Mouse (Mus musculus): ENCODE results near the gene Bicc1. TPM values are rescaled to one million over a fixed set of nuclear protein-coding genes. Genes with fewer than 3 reads are reported as not detected.

Bicc1 gene
- polyA plus RNA-seq, 1 experiment, result 4.0 TPM

- TF ChIP-seq CTCF (IDR thresholded peaks at IDR 0.05; ENCODE audit: control insufficient read depth, insufficient read depth, low read length) (no peak), POLR2A (IDR thresholded peaks at IDR 0.05; ENCODE audit: borderline replicate concordance, control insufficient read depth, low read depth, low read length) (no peak)
- no peak overlapping the region for H3K4me3 ChIP-seq (replicated peaks; ENCODE audit: control insufficient read depth, low read depth, low read length)
- H3K27ac ChIP-seq (ENCODE audit: control insufficient read depth, insufficient read depth, low read depth, low read length, poor library complexity), result no peak overlapping the region
- WGBS, result 72% methylated on average over 9 of the region's 9 CpGs
- no peaks in the 10 kb centered on the region for H3K4me1 ChIP-seq (ENCODE audit: control insufficient read depth, insufficient read depth, low read length)
These were observed 134.8 kb downstream of the Bicc1 start for GRCm38 (mm10) chr10:71024681-71025080.

DNA sequence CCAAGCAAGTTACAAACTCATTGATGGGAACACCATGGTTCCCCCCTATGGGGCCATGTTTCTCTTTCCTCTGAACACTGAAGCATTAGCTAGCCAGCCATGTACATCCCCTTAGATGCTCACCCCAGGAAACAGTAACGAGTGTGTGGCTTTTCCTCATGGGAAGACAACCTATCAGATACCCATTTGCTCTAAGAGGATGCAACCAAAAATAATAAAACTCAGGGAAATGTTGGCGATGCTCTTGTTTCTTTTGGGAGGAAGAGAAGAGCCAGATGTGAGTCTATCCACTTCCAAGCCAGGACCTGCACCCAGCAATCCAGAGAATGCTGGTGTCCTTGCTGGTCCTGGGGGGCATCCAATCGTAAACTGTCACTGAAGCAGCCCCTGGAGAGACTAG is 136.0 kb downstream of the Bicc1 start:
- H3K27ac ChIP-seq (ENCODE audit: control insufficient read depth, insufficient read depth, low read depth, low read length, poor library complexity), result no peak overlapping the region
- TF ChIP-seq CTCF (IDR thresholded peaks at IDR 0.05; ENCODE audit: control insufficient read depth, insufficient read depth, low read length) (no peak), POLR2A (IDR thresholded peaks at IDR 0.05; ENCODE audit: borderline replicate concordance, control insufficient read depth, low read depth, low read length) (no peak)
- 65% methylated on average over 3 of the region's 3 CpGs for WGBS
- H3K4me1 ChIP-seq (ENCODE audit: control insufficient read depth, insufficient read depth, low read length), result no peaks in the 10 kb centered on the region
- no peak overlapping the region for H3K4me3 ChIP-seq (replicated peaks; ENCODE audit: control insufficient read depth, low read depth, low read length)

- no peaks in the 10 kb centered on the region for H3K4me1 ChIP-seq (ENCODE audit: control insufficient read depth, insufficient read depth, low read length)
- H3K27ac ChIP-seq (ENCODE audit: control insufficient read depth, insufficient read depth, low read depth, low read length, poor library complexity), result no peak overlapping the region
- WGBS, result 82% methylated on average over 5 of the region's 5 CpGs
- H3K4me3 ChIP-seq (replicated peaks; ENCODE audit: control insufficient read depth, low read depth, low read length), result no peak overlapping the region
- TF ChIP-seq POLR2A (IDR thresholded peaks at IDR 0.05; ENCODE audit: borderline replicate concordance, control insufficient read depth, low read depth, low read length) (no peak), CTCF (IDR thresholded peaks at IDR 0.05; ENCODE audit: control insufficient read depth, insufficient read depth, low read length) (no peak)
These were observed 139.0 kb downstream of the Bicc1 start for GRCm38 (mm10) chr10:71020459-71020858.

DNA sequence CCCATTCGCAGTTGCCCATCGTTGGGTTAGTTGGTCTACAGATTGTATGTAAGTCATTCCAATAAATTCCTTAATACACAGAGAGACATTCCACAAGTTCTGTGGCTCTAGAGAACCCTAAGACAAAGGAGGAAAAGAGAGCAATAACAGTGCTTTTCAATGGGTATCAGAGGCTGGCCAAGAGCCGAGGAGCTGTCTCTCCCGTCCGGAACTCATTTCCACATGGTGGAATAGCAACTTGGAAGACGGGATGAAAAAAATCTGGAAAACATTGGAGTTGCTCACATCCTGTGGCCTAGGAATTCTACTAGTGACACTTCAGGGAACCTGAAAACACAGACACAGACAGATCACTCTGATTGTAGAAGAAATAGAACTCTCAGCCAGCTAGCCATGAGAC is 139.7 kb downstream of the Bicc1 start:
- H3K27ac ChIP-seq (ENCODE audit: control insufficient read depth, insufficient read depth, low read depth, low read length, poor library complexity), result no peak overlapping the region
- no peaks in the 10 kb centered on the region for H3K4me1 ChIP-seq (ENCODE audit: control insufficient read depth, insufficient read depth, low read length)
- H3K4me3 ChIP-seq (replicated peaks; ENCODE audit: control insufficient read depth, low read depth, low read length), result no peak overlapping the region
- TF ChIP-seq CTCF (IDR thresholded peaks at IDR 0.05; ENCODE audit: control insufficient read depth, insufficient read depth, low read length) (no peak), POLR2A (IDR thresholded peaks at IDR 0.05; ENCODE audit: borderline replicate concordance, control insufficient read depth, low read depth, low read length) (no peak)
- WGBS, result 88% methylated on average over 6 of the region's 6 CpGs

- Histone ChIP-seq H3K27ac (ENCODE audit: control insufficient read depth, insufficient read depth, low read depth, low read length, poor library complexity) (no peak overlapping the region), H3K4me1 (ENCODE audit: control insufficient read depth, insufficient read depth, low read length) (no peaks in the 10 kb centered on the region), H3K4me3 (replicated peaks; ENCODE audit: control insufficient read depth, low read depth, low read length) (no peak overlapping the region)
- 82% methylated on average over 19 of the region's 19 CpGs for WGBS
- TF ChIP-seq CTCF (IDR thresholded peaks at IDR 0.05; ENCODE audit: control insufficient read depth, insufficient read depth, low read length) (no peak), POLR2A (IDR thresholded peaks at IDR 0.05; ENCODE audit: borderline replicate concordance, control insufficient read depth, low read depth, low read length) (no peak)
These were observed 149.6 kb downstream of the Bicc1 start for GRCm38 (mm10) chr10:71009771-71010496.

GRCm38 (mm10) chr10:71008721-71009120 is 150.8 kb downstream of the Bicc1 start:
- WGBS, result 82% methylated on average over 11 of the region's 11 CpGs
- Histone ChIP-seq H3K27ac (ENCODE audit: control insufficient read depth, insufficient read depth, low read depth, low read length, poor library complexity) (no peak overlapping the region), H3K4me3 (replicated peaks; ENCODE audit: control insufficient read depth, low read depth, low read length) (no peak overlapping the region), H3K4me1 (ENCODE audit: control insufficient read depth, insufficient read depth, low read length) (no peaks in the 10 kb centered on the region)
- TF ChIP-seq CTCF (IDR thresholded peaks at IDR 0.05; ENCODE audit: control insufficient read depth, insufficient read depth, low read length) (no peak), POLR2A (IDR thresholded peaks at IDR 0.05; ENCODE audit: borderline replicate concordance, control insufficient read depth, low read depth, low read length) (no peak)

DNA sequence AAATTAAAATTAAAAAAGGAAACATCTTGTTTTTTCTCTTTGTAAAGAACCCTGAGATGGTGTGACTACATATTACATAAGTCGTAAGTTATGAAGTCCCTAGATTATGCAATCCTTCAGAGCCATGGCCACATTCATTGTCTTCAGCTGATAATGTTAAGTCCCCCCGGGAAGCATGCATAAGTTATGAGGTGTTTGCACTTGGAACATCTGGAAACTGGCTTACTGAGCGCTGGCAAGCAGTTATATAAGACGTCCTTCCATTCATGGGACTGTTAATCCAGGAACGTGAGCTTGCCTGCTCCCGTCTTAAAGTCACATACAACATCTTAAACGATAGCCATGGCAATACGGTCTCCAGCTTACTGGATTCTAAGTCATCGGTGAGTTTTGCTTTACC is 151.5 kb downstream of the Bicc1 start:
- 73% methylated on average over 9 of the region's 9 CpGs for WGBS
- TF ChIP-seq CTCF (IDR thresholded peaks at IDR 0.05; ENCODE audit: control insufficient read depth, insufficient read depth, low read length) (no peak), POLR2A (IDR thresholded peaks at IDR 0.05; ENCODE audit: borderline replicate concordance, control insufficient read depth, low read depth, low read length) (no peak)
- H3K4me3 ChIP-seq (replicated peaks; ENCODE audit: control insufficient read depth, low read depth, low read length), result no peak overlapping the region
- no peak overlapping the region for H3K27ac ChIP-seq (ENCODE audit: control insufficient read depth, insufficient read depth, low read depth, low read length, poor library complexity)
- no peaks in the 10 kb centered on the region for H3K4me1 ChIP-seq (ENCODE audit: control insufficient read depth, insufficient read depth, low read length)

DNA sequence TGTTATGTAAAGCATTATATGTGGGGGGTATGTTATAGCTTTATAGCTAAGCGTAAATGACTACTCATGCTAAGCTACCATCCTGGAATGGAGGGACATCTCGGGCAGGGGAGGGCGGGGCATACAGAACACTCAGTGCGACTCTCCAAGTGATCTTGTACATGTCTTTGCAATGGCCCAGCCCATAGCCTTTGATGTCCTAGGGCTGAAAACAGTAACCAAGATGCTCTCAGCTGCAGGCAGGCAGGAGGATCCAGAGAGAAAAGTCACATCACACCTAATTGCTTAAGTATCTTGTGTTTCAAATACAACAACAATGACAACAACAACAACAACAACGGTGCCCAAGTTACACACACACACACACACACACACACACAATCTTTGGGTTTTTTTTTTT is 152.0 kb downstream of the Bicc1 start:
- Histone ChIP-seq H3K4me3 (replicated peaks; ENCODE audit: control insufficient read depth, low read depth, low read length) (no peak overlapping the region), H3K4me1 (ENCODE audit: control insufficient read depth, insufficient read depth, low read length) (no peaks in the 10 kb centered on the region), H3K27ac (ENCODE audit: control insufficient read depth, insufficient read depth, low read depth, low read length, poor library complexity) (no peak overlapping the region)
- TF ChIP-seq CTCF (IDR thresholded peaks at IDR 0.05; ENCODE audit: control insufficient read depth, insufficient read depth, low read length) (no peak), POLR2A (IDR thresholded peaks at IDR 0.05; ENCODE audit: borderline replicate concordance, control insufficient read depth, low read depth, low read length) (no peak)
- 85% methylated on average over 5 of the region's 5 CpGs for WGBS

DNA sequence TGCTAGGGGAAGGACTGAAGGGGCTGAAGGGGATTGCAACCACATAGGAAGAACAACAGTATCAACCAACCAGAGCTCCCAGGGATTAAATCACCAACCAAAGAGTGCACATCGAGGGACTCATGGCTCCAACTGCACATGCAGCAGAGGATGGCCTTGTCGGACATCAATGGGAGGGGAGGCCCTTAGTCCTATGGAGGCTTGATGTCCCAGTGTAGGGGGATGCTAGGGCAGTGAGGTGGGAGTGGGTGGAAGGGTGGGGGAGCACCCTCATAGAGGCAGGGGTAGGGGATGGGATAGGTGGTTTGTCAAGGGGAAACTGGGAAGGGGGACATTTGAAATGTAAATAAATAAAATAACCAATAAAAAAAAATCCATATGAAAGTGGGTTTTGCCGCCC is 152.5 kb downstream of the Bicc1 start:
- whole genome bisulfite sequencing, result 90% methylated on average over 3 of the region's 3 CpGs
- no peak for TF ChIP-seq POLR2A (IDR thresholded peaks at IDR 0.05; ENCODE audit: borderline replicate concordance, control insufficient read depth, low read depth, low read length)
- no peak for TF ChIP-seq CTCF (IDR thresholded peaks at IDR 0.05; ENCODE audit: control insufficient read depth, insufficient read depth, low read length)
- Histone ChIP-seq H3K4me1 (ENCODE audit: control insufficient read depth, insufficient read depth, low read length) (no peaks in the 10 kb centered on the region), H3K4me3 (replicated peaks; ENCODE audit: control insufficient read depth, low read depth, low read length) (no peak overlapping the region), H3K27ac (ENCODE audit: control insufficient read depth, insufficient read depth, low read depth, low read length, poor library complexity) (no peak overlapping the region)
